Mouse (Mus musculus) midbrain, embryonic 16.5 days (tissue): ENCODE results near the gene C9orf72. TPM values are rescaled to one million over a fixed set of nuclear protein-coding genes. Genes with fewer than 3 reads are reported as not detected.

ENCODE experiments used
- ATAC-seq: fragments of 200-750 bp; cut with Nextera tagmentation; 2 replicates; pipeline ENCODE4 v1.8.0; 2017; ENCODE audit warnings: moderate TSS enrichment
- H3K27ac ChIP-seq: fragments of 300-500 bp; sonication (generic); 2 replicates; pipeline ENCODE4 v1.5.1; 2014; ENCODE audit warnings: mild to moderate bottlenecking, low read length, mixed read lengths
- H3K27me3 ChIP-seq: fragments of 300-500 bp; sonication (generic); 2 replicates; pipeline ENCODE4 v1.6.1; 2014; ENCODE audit warnings: low read depth, low read length, mixed read lengths; ENCODE audit not compliant: control insufficient read depth, insufficient read depth
- H3K36me3 ChIP-seq: fragments of 300-500 bp; sonication (generic); 2 replicates; pipeline ENCODE4 v1.6.1; 2014; ENCODE audit warnings: mild to moderate bottlenecking, low read length, moderate library complexity, mixed read lengths; ENCODE audit not compliant: control insufficient read depth, insufficient read depth
- H3K4me1 ChIP-seq: fragments of 300-500 bp; sonication (generic); 2 replicates; pipeline ENCODE4 v1.6.1; 2014; ENCODE audit warnings: mild to moderate bottlenecking, low read length, mixed read lengths; ENCODE audit not compliant: control insufficient read depth, insufficient read depth
- H3K4me2 ChIP-seq: fragments of 300-500 bp; sonication (generic); 2 replicates; pipeline ENCODE4 v1.6.1; 2014; ENCODE audit warnings: mild to moderate bottlenecking, low read length, mixed read lengths
- H3K4me3 ChIP-seq: fragments of 300-500 bp; sonication (generic); 2 replicates; pipeline ENCODE4 v1.5.1; 2014; ENCODE audit warnings: low read depth, mild to moderate bottlenecking, low read length, moderate library complexity, mixed read lengths
- H3K9ac ChIP-seq: fragments of 300-500 bp; sonication (generic); 2 replicates; pipeline ENCODE4 v1.6.1; 2014; ENCODE audit warnings: low read depth, low read length, mixed read lengths
- H3K9me3 ChIP-seq: fragments of 300-500 bp; sonication (generic); replicated peaks from 2 replicates; pipeline ENCODE4 v1.6.1; 2014; ENCODE audit warnings: mild to moderate bottlenecking, low read length, mixed read lengths; ENCODE audit not compliant: control insufficient read depth, poor library complexity, severe bottlenecking
- WGBS: fragments of 180-500 bp; shearing (Covaris S2); extraction: QIAGEN DNeasy Blood & Tissue Kit; methylation state at CpG from one replicate; pipeline ENCODE4 v1.1.7; 2014; 5-methylcytosine and 5-hydroxymethylcytosine counted together
- polyA plus RNA-seq: library from polyadenylated mRNA; unstranded; fragments of >200 nt; fragmentation: Nextera tagmentation; extraction: Ambion mirVana; gene quantifications from 2 replicates; pipeline ENCODE4 v1.2.1, GENCODE M21; 2015

Gene C9orf72
- polyA plus RNA-seq, 1 experiment from 2014 or later = 55.5 TPM

DNA sequence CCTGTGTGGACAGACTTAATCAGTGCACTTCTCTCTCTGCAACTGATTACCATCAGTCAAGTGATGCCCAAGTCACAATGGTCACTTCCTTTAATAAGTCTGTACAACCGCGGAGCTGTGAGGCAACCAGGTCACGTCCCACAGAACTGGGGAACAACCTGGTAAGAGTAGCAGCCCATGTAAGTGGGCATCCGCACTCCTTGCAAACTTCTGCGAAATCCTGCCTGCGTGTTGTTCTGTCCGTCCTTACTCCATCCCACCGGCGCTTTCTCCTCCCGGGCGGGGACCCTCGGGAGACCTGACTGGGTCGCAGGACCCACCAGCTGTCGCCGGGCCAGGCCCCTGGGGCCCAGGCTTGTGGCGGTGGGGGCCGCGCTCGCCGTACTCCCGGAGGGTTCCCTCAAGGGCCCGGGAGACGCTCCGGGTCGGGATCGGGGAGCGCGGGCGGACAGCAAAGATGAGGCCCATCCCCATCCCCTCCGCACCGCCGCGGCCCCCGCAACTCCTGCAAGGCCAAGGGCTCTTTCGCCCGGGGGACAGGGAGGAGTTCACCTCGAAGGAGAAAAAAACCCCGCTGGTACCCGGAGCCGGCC is 738 bp downstream of the C9orf72 start:
- Histone ChIP-seq H3K9me3 (no peaks in the 10 kb centered on the region), H3K4me3 (peak overlapping the region; percentile 89), H3K27me3 (no peaks in the 10 kb centered on the region), H3K9ac (peak overlapping the region; percentile 87), H3K36me3 (no peaks in the 10 kb centered on the region), H3K4me1 (peaks cover 8% of the 10 kb centered on the region), H3K27ac (peak overlapping the region; percentile 92), H3K4me2 (peak overlapping the region; percentile 74)
- under 1% methylated on average over 29 of the region's 40 CpGs for WGBS
- ATAC-seq = peak; percentile 74

DNA sequence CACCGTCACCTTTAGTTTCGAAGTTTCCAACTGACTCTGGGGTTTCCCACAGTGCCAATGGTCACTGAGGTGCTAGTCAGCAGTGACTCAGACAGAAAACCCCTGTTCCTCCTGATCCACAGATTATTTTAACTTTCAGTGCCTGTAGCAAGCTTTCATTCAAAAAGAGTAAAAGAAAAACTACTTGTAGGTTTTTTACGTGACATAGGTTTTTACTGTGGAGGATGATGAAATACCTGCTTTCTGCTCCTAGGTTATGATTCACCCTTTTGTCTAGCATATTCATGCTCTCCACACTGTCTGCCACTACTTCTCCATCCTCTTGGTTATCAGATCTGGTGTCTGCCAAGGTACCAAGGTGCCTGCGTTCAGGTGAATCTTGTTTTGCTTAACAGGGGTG is 1.9 kb downstream of the C9orf72 start:
- peaks cover 8% of the 10 kb centered on the region for H3K4me1 ChIP-seq
- peak overlapping the region; percentile 74; the same call in 1 of the 2 replicates for H3K4me2 ChIP-seq
- no peak overlapping the region for H3K27ac ChIP-seq
- H3K36me3 ChIP-seq = no peaks in the 10 kb centered on the region
- H3K9ac ChIP-seq = no peak overlapping the region
- no peak overlapping the region for H3K4me3 ChIP-seq
- 92% methylated on average over 4 of the region's 4 CpGs for WGBS
- no peaks in the 10 kb centered on the region for H3K9me3 ChIP-seq
- no peak for ATAC-seq
- H3K27me3 ChIP-seq = no peaks in the 10 kb centered on the region

DNA sequence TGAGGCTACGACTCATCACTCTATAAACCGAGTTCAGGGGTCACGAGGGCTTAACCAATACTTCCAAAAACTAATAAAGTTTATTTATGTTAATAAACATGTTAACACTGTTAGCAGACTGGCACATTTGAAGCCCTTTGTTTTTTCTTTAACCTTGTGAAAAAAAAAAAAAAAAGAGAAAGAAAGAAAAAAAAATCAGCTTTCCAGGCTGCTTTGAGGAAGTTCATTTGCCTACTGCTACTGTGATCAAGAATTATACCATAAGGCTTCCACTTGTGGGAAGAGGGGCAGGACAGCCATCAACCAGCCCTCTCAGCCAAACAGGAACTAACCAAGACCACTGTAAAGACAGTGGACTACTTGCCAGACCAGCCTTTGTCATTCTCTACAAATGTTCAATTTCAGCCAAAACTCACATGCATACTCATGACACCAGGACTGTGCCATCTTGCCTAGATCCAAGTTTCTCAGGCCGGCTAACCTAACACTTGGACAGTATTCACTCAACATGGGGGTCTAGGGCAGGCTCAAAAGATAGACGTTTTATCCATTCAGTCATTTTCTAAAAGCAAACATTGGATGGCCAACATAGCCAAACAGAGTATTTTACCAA is 2.5 kb downstream of the C9orf72 start:
- H3K27ac ChIP-seq = no peak overlapping the region
- no peak for ATAC-seq
- WGBS = 81% methylated on average over 5 of the region's 5 CpGs

DNA sequence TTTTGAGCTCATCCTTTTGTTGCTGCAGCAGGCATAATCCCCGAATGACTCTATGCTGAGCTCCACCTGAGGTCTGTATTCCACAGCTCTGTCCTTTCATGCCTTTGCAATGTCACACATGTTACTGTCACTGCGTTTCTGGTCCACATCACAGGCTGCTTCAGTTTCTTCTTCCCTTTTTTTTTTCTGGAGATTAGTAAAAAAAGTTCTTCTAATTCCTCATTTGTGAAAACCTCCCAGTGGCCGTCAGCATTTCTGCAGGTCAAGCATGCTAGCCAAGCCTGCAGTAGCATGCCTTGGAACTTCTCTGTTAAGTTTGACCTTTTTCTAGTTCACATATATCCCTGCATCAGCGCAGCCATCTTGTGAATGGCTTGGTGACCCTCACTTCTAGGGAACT is 4.1 kb downstream of the C9orf72 start:
- no peak overlapping the region for H3K9ac ChIP-seq
- H3K9me3 ChIP-seq = no peaks in the 10 kb centered on the region
- no peak overlapping the region for H3K4me2 ChIP-seq
- 27% methylated on average over 4 of the region's 4 CpGs for whole genome bisulfite sequencing
- no peak for ATAC-seq
- no peaks in the 10 kb centered on the region for H3K27me3 ChIP-seq
- H3K4me1 ChIP-seq = peaks cover 8% of the 10 kb centered on the region
- 0 out of 2 replicates have a peak, but pooled peaks cover 2% of the 10 kb centered on the region for H3K36me3 ChIP-seq
- H3K4me3 ChIP-seq = no peak overlapping the region
- H3K27ac ChIP-seq = no peak overlapping the region

More for the DNA sequence above, 2.5 kb downstream of the C9orf72 start:
- Histone ChIP-seq H3K9ac (no peak overlapping the region), H3K36me3 (no peaks in the 10 kb centered on the region), H3K4me2 (no peak overlapping the region), H3K9me3 (no peaks in the 10 kb centered on the region), H3K4me3 (no peak overlapping the region), H3K27me3 (no peaks in the 10 kb centered on the region), H3K4me1 (peaks cover 8% of the 10 kb centered on the region)

DNA sequence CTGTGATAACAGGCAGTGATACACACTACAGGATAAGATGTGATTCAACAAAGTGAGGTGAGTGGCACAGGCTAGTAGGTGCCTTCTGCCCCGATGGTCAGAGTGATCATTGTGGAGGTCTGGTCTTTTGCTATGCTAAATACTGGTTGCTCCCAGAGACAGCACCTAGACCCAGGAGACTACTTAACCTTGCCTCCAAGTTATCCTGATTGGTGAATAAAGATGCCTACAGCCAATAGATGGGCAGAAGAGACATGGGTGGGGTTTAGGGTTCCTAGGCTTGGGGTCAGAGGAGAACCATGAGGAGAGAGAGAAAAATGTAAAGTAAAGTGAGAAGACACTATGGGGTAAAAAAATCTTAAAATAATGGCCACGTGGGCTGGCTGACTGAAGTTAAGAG is 4.8 kb downstream of the C9orf72 start:
- H3K27me3 ChIP-seq = no peaks in the 10 kb centered on the region
- peaks cover 8% of the 10 kb centered on the region for H3K4me1 ChIP-seq
- H3K27ac ChIP-seq = no peak overlapping the region
- WGBS = 24% methylated on average over 2 of the region's 2 CpGs
- H3K36me3 ChIP-seq = 0 out of 2 replicates have a peak, but pooled peaks cover 4% of the 10 kb centered on the region
- no peak overlapping the region for H3K4me2 ChIP-seq
- H3K9me3 ChIP-seq = no peaks in the 10 kb centered on the region
- H3K9ac ChIP-seq = no peak overlapping the region
- no peak for ATAC-seq
- no peak overlapping the region for H3K4me3 ChIP-seq

DNA sequence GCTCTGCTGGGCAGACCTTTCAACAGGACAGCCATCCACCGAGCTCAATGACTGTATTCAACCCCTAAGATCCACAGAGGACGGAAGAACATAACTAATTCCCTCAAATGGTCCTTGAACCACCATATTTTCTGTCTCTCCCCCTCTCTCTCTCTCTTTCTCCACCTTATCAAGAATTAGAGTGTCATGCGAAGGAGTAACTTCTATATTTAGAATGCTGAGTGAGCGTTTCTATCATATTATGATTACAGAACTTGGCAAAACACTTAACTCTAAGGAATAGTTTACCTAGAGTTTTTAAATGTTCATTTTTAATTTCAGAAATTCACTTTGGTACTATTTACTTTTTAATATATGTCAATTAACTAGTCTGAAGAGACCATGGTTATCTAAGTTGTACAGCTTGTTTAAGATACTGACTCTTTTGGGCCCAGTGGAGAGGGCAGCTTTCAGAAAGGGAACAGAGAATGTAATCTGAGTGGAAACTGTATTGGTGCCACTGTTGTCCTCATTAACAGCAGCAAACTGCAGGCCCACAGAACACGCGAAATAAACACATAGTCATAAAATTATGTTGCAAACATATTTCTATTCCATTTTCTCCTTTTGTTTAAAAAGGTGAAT is 5.8 kb downstream of the C9orf72 start:
- Histone ChIP-seq H3K27ac (no peak overlapping the region), H3K4me3 (no peak overlapping the region), H3K36me3 (peaks cover 7% of the 10 kb centered on the region; the same call in 1 of the 2 replicates), H3K9me3 (no peaks in the 10 kb centered on the region), H3K4me1 (peaks cover 8% of the 10 kb centered on the region), H3K27me3 (no peaks in the 10 kb centered on the region), H3K4me2 (no peak overlapping the region), H3K9ac (no peak overlapping the region)
- no peak for ATAC-seq
- WGBS = 82% methylated on average over 6 of the region's 6 CpGs

DNA sequence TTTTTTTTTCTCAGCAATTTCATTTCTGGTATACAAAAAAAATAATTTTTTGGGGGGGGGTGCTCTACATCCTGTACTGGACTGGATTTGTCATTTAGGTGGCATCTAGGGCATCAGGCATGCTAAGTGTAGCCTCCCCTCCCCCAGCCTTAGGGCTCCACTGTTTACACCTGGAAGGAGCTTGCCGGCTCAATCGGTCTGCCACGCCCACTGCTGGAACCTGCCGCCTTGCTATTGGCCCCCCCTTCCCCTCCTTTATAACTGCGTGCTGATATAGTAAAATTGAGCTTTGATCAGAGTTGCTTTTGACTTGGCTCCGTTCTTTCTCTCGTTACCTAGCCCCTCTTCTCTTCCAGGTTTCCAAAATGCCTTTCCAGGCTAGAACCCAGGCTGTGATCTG is 21.3 kb downstream of the C9orf72 start:
- 75% methylated on average over 7 of the region's 7 CpGs for WGBS
- no peak overlapping the region for H3K9ac ChIP-seq

DNA sequence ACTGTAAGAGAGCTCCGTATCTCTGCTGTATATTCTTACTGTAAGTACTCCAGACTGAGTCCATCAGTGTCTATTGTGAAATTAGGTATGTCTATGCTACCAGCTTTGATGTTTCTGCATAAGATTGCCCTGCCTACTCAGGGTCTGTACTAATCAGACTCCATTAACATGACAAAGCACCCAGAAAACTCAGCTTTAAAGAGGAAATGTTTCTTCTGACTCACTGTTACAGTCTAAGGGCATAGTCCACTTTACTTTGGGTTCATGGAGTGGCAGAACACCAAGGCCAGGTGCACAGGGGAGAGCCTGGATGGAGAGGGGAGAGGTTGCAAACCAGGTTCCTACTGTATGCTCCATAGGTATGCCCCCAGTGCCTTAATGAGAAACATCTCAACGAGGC is 22.3 kb downstream of the C9orf72 start:
- Histone ChIP-seq H3K4me1 (no peaks in the 10 kb centered on the region), H3K27ac (no peak overlapping the region), H3K27me3 (no peaks in the 10 kb centered on the region), H3K36me3 (peaks cover 16% of the 10 kb centered on the region), H3K4me3 (no peak overlapping the region), H3K9me3 (no peaks in the 10 kb centered on the region), H3K9ac (no peak overlapping the region), H3K4me2 (no peak overlapping the region)
- ATAC-seq = no peak
- 96% methylated on average over 2 of the region's 2 CpGs for WGBS

More for the DNA sequence above, 21.3 kb downstream of the C9orf72 start:
- ATAC-seq = no peak
- peaks cover 16% of the 10 kb centered on the region for H3K36me3 ChIP-seq
- H3K4me2 ChIP-seq = no peak overlapping the region
- no peak overlapping the region for H3K4me3 ChIP-seq
- H3K9me3 ChIP-seq = no peaks in the 10 kb centered on the region
- no peaks in the 10 kb centered on the region for H3K27me3 ChIP-seq
- no peak overlapping the region for H3K27ac ChIP-seq
- no peaks in the 10 kb centered on the region for H3K4me1 ChIP-seq

DNA sequence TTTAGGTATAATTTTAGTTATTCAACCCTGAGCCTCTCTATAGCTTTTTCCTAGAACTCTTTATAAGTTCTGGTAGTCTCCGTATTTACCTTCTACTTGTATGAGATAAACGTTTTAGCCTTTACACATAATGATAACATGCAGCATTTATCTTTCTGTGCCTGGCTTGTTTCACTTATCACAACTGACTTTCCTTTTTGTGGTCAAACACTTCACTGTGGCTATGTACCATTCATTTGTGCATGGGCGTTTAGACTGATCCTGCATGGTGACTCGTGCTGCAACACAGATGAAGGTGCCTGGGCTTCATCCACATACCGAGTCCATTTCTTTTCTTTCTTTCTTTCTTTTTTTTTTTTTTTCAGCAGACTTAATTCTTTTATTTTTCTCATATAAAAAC is 24.3 kb downstream of the C9orf72 start:
- no peak for ATAC-seq
- 98% methylated on average over 5 of the region's 5 CpGs for WGBS
- peaks cover 16% of the 10 kb centered on the region for H3K36me3 ChIP-seq

More for the DNA sequence above, 24.3 kb downstream of the C9orf72 start:
- H3K4me2 ChIP-seq = no peak overlapping the region
- no peaks in the 10 kb centered on the region for H3K9me3 ChIP-seq
- H3K4me3 ChIP-seq = no peak overlapping the region
- no peak overlapping the region for H3K27ac ChIP-seq
- no peaks in the 10 kb centered on the region for H3K27me3 ChIP-seq
- no peaks in the 10 kb centered on the region for H3K4me1 ChIP-seq
- H3K9ac ChIP-seq = no peak overlapping the region
